Mouse (Mus musculus): ENCODE results near the gene Mcf2l.

- no peak for TF ChIP-seq CTCF (IDR thresholded peaks at IDR 0.05; ENCODE audit: low read depth)
- peak; percentile 89 for TF ChIP-seq EP300 (IDR thresholded peaks at IDR 0.05; ENCODE audit: low read depth)
Observed at GRCm38 (mm10) chr8:12925941-12926381, 52.4 kb downstream of the Mcf2l start.

Measured in heart, postnatal 0 days (tissue).